Mouse (Mus musculus) limb, embryonic 13.5 days (tissue): Measurements from ENCODE around the gene Fbxl5. TPM values are rescaled to one million over a fixed set of nuclear protein-coding genes. Genes with fewer than 3 reads are reported as not detected.

Source experiments
- ATAC-seq: fragments of 200-750 bp; cut with Nextera tagmentation; 2 replicates; pipeline ENCODE4 v1.8.0; 2017; ENCODE audit warnings: low read depth, moderate number of reproducible peaks, moderate TSS enrichment; ENCODE audit not compliant: low FRiP score
- H3K27ac ChIP-seq: fragments of 300-500 bp; sonication (generic); 2 replicates; pipeline ENCODE4 v1.5.1; 2015; ENCODE audit warnings: inconsistent platforms, mild to moderate bottlenecking, moderate library complexity
- H3K27me3 ChIP-seq: fragments of 300-500 bp; sonication (generic); 2 replicates; pipeline ENCODE4 v1.6.1; 2015; ENCODE audit warnings: mild to moderate bottlenecking, inconsistent platforms
- H3K36me3 ChIP-seq: fragments of 300-500 bp; sonication (generic); 2 replicates; pipeline ENCODE4 v1.6.1; 2015; ENCODE audit warnings: inconsistent platforms, mild to moderate bottlenecking, moderate library complexity
- H3K4me1 ChIP-seq: fragments of 300-500 bp; sonication (generic); 2 replicates; pipeline ENCODE4 v1.6.1; 2015; ENCODE audit warnings: inconsistent platforms
- H3K4me2 ChIP-seq: fragments of 300-500 bp; sonication (generic); replicated peaks from 2 replicates; pipeline ENCODE4 v1.6.1; 2015; ENCODE audit warnings: inconsistent platforms, mild to moderate bottlenecking, moderate library complexity
- H3K4me3 ChIP-seq: fragments of 300-500 bp; sonication (generic); 2 replicates; pipeline ENCODE4 v1.5.1; 2015; ENCODE audit warnings: moderate library complexity, mild to moderate bottlenecking, inconsistent platforms
- H3K9ac ChIP-seq: fragments of 300-500 bp; sonication (generic); 2 replicates; pipeline ENCODE4 v1.6.1; 2015; ENCODE audit warnings: mild to moderate bottlenecking, inconsistent platforms
- H3K9me3 ChIP-seq: fragments of 300-500 bp; sonication (generic); 2 replicates; pipeline ENCODE4 v1.6.1; 2016; ENCODE audit warnings: inconsistent platforms
- WGBS: fragments of 180-500 bp; shearing (Covaris S2); methylation state at CpG from one replicate; pipeline ENCODE4 v1.1.7; 2015; 5-methylcytosine and 5-hydroxymethylcytosine counted together
- polyA plus RNA-seq: library from polyadenylated mRNA; unstranded; fragments of >200 nt; fragmentation: Nextera tagmentation; extraction: Ambion mirVana; gene quantifications from 2 replicates; pipeline ENCODE4 v1.2.1, GENCODE M21; 2015

The Fbxl5 gene
- polyA plus RNA-seq, 1 experiment from 2014 or later: 58.6 TPM

GRCm38 (mm10) chr5:43699240-43699639 lies 122.2 kb downstream of the Fbxl5 start:
- peaks cover 81% of the 10 kb centered on the region for H3K36me3 ChIP-seq

GRCm38 (mm10) chr5:43697133-43697532 lies 124.3 kb downstream of the Fbxl5 start:
- Histone ChIP-seq H3K27ac (no peak overlapping the region), H3K4me2 (no peak overlapping the region), H3K9me3 (no peaks in the 10 kb centered on the region), H3K4me3 (no peak overlapping the region), H3K9ac (no peak overlapping the region), H3K27me3 (no peaks in the 10 kb centered on the region), H3K4me1 (no peaks in the 10 kb centered on the region), H3K36me3 (peaks cover 70% of the 10 kb centered on the region)
- WGBS: 90% methylated on average over 3 of the region's 3 CpGs
- ATAC-seq: no peak

More at GRCm38 (mm10) chr5:43699240-43699639, 122.2 kb downstream of the Fbxl5 start:
- no peak for ATAC-seq
- Histone ChIP-seq H3K4me3 (no peak overlapping the region), H3K4me2 (no peak overlapping the region), H3K27ac (no peak overlapping the region), H3K9me3 (no peaks in the 10 kb centered on the region), H3K27me3 (no peaks in the 10 kb centered on the region), H3K9ac (no peak overlapping the region), H3K4me1 (no peaks in the 10 kb centered on the region)

Other genes with a start within 250 kb of the Fbxl5 start
- 11.8 and 12.9 TPM in 2 replicates for gene Cc2d2a, start 159.3 kb downstream of the Fbxl5 start, polyA plus RNA-seq
- 0.05 and 0.14 TPM in 2 replicates for gene Bst1, start 2.8 kb downstream of the Fbxl5 start, polyA plus RNA-seq
- gene Cd38, start 46.9 kb upstream of the Fbxl5 start, polyA plus RNA-seq: 9.6 and 10.0 TPM in 2 replicates
- 0.57 TPM in 1 of 2 replicates, not detected in the other for gene Gm7879, start 91.5 kb upstream of the Fbxl5 start, polyA plus RNA-seq
- 14.3 and 17.9 TPM in 2 replicates for gene Fgfbp1, start 160.1 kb upstream of the Fbxl5 start, polyA plus RNA-seq